ENCODE assay signal across 22 mouse cellular contexts in the genomic region with DNA sequence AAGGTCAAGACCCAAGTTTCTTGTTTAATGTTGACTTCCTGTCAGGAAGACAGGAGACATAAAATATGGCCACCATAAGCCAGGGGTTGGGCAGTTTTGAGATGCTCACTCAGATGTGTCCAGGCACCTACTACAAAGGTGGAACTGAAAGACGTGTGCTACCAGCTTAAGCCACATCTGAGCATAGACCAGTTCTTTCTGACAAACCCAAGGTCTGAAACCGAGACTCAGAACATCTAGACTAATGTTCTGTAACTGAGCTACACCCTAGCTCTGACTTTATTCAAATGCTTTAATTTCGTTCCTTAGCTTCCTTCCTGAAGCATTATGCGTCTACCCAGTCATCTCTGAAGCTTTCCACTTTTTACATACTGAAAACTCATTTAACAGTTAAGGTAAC. TPM values are rescaled to one million over a fixed set of nuclear protein-coding genes. Genes with fewer than 3 reads are reported as not detected.
DNase-seq lines count a peak whose midpoint lies in the region; TF ChIP-seq lines count a peak whose summit lies in the region.
"Had no signal": no experiment of that assay in that cellular context is flagged by ENCODE, and none has a peak within 500 bp of the region (broad histone marks: within the 10 kb centered on the region; RNA-seq: fewer than 3 reads in every experiment).

No protein-coding gene starts in this region.

- peak overlapping the region; percentile 98 for H3K27ac ChIP-seq in CH12.LX (ENCODE audit: insufficient read depth, low read depth)
- H3K27ac ChIP-seq: embryonic facial prominence, embryonic 10.5 days; embryonic facial prominence, embryonic 13.5 days; forebrain, embryonic 12.5 days; forebrain, embryonic 15.5 days; hindbrain, embryonic 12.5 days had no signal

- TF ChIP-seq EP300 in CH12.LX (IDR thresholded peaks at IDR 0.05; ENCODE audit: low read length), result peak; percentile 98

- TF ChIP-seq RAD21 in CH12.LX (IDR thresholded peaks at IDR 0.05; ENCODE audit: low read depth, low read length), result no peak

- no peak for TF ChIP-seq CTCF in CH12.LX (conservative IDR thresholded peaks at IDR 0.05 in 1 of 2, IDR thresholded peaks at IDR 0.05 in 1 of 2; ENCODE audit: low read depth in 2 of 2, low read length in 2 of 2)

- H3K4me3 ChIP-seq in CH12.LX (replicated peaks in 1 of 3; ENCODE audit: low read depth in 2 of 3, low read length in 2 of 3, poor library complexity in 1 of 3), result no peak overlapping the region
- H3K4me3 ChIP-seq: embryonic facial prominence, embryonic 10.5 days; embryonic facial prominence, embryonic 13.5 days; erythroblast, embryonic 14.5 days; forebrain, embryonic 12.5 days; forebrain, embryonic 15.5 days; hindbrain, embryonic 12.5 days had no signal

- peaks cover 62% of the 10 kb centered on the region for H3K79me2 ChIP-seq in CH12.LX (replicated peaks; ENCODE audit: control insufficient read depth, extremely low read depth, insufficient read depth, poor library complexity, severe bottlenecking)

- peak; percentile 57; the same call in 1 of the 2 replicates for TF ChIP-seq POLR2A in CH12.LX (IDR thresholded peaks at IDR 0.05; ENCODE audit: low read depth, low read length)

- 0 out of 2 replicates have a peak overlapping the region, but pooled peaks have one; percentile 10 for H3K9ac ChIP-seq in CH12.LX (ENCODE audit: insufficient read depth, low read depth)
- H3K9ac ChIP-seq: embryonic facial prominence, embryonic 13.5 days; forebrain, embryonic 12.5 days; forebrain, embryonic 15.5 days; hindbrain, embryonic 12.5 days had no signal

- H3K36me3 ChIP-seq in CH12.LX (replicated peaks in 1 of 2; ENCODE audit: control insufficient read depth in 1 of 2, insufficient read depth in 1 of 2, low read length in 1 of 2), result peaks cover 74 to 93% of the 10 kb centered on the region in 2 experiments
- peaks cover 10% of the 10 kb centered on the region for H3K36me3 ChIP-seq in splenic B cell, adult 2 months (ENCODE audit: control insufficient read depth, insufficient read depth, low read length, poor library complexity, severe bottlenecking)

- no peaks in the 10 kb centered on the region for H3K27me3 ChIP-seq in CH12.LX (replicated peaks)
- no peaks in the 10 kb centered on the region for H3K27me3 ChIP-seq in splenic B cell, adult 2 months (ENCODE audit: control insufficient read depth, insufficient read depth, low read length, poor library complexity, severe bottlenecking)
- H3K27me3 ChIP-seq: embryonic facial prominence, embryonic 13.5 days; forebrain, embryonic 12.5 days; forebrain, embryonic 15.5 days; hindbrain, embryonic 12.5 days had no signal

- DNase-seq in spleen, postnatal 36 days (ENCODE audit: low spot score in 2 of 2), result peak; percentile 79 to 81
- no peak for DNase-seq in spleen, postnatal 14 days (ENCODE audit: low spot score in 2 of 2)
- peak; percentile 93 for DNase-seq in CH12.LX (ENCODE audit: extremely low read depth)
- peak; percentile 79 for DNase-seq in splenic B cell, adult 2 months (ENCODE audit: low read depth, low spot score)
- no peak for DNase-seq in adrenal gland, postnatal 4 days (ENCODE audit: low spot score in 2 of 2)
- DNase-seq in layer of hippocampus, adult 11-12 months (ENCODE audit: low spot score), result no peak
- DNase-seq: adrenal gland, adult 2 months; adrenal gland, postnatal 14 days; cerebellum, adult 11-12 months; cerebellum, adult 8-10 months; cerebellum, postnatal 10 days; cerebellum, postnatal 36 days; embryo, embryonic 11 days; gastrocnemius, postnatal 36 days had no signal

- in situ Hi-C loops in CH12.LX (cut with MboI; ENCODE audit: low pct_ligation_motif_present, low pct_unique_long_range_greater_than_20kb, low sequenced_read_pairs), result no loop called here

- H3K4me1 ChIP-seq in CH12.LX (ENCODE audit: control insufficient read depth in 1 of 2, insufficient read depth in 2 of 2), result peaks cover 31 to 56% of the 10 kb centered on the region in 2 experiments
- H3K4me1 ChIP-seq: embryonic facial prominence, embryonic 10.5 days; embryonic facial prominence, embryonic 13.5 days; forebrain, embryonic 12.5 days; forebrain, embryonic 15.5 days; hindbrain, embryonic 12.5 days had no signal

- H3K9me3 ChIP-seq in CH12.LX (replicated peaks; ENCODE audit: low read length), result no peaks in the 10 kb centered on the region
- H3K9me3 ChIP-seq: embryonic facial prominence, embryonic 10.5 days; embryonic facial prominence, embryonic 13.5 days; forebrain, embryonic 12.5 days; forebrain, embryonic 15.5 days; hindbrain, embryonic 12.5 days had no signal

- dilution Hi-C loops in CH12.LX (cut with MboI; ENCODE audit: extremely low pct_ligation_motif_present, extremely low pct_unique_long_range_greater_than_20kb, low sequenced_read_pairs), result no loop called here

- peak overlapping the region; percentile 27 for H3K4me2 ChIP-seq in CH12.LX (ENCODE audit: insufficient read depth, low read depth, poor library complexity, severe bottlenecking)
- H3K4me2 ChIP-seq: embryonic facial prominence, embryonic 13.5 days; forebrain, embryonic 12.5 days; forebrain, embryonic 15.5 days; heart, embryonic 11.5 days; hindbrain, embryonic 12.5 days had no signal

TF ChIP-seq in CH12.LX, 34 proteins besides CTCF, POLR2A, EP300 and RAD21 (continues in another document):
- peak; percentile 65; the same call in 1 of the 2 replicates for TF ChIP-seq TBP (conservative IDR thresholded peaks at IDR 0.05; ENCODE audit: low read depth, low read length)
- no peak; the same call in 1 of the 2 replicates for TF ChIP-seq SIN3A (IDR thresholded peaks at IDR 0.05; ENCODE audit: low read length)
- TF ChIP-seq CHD2 (IDR thresholded peaks at IDR 0.05; ENCODE audit: low read length), result peak; percentile 47; the same call in 1 of the 2 replicates
- TF ChIP-seq CHD1 (IDR thresholded peaks at IDR 0.05; ENCODE audit: low read depth, low read length), result peak; percentile 4; the same call in 1 of the 2 replicates
- peak; percentile 58; the same call in 1 of the 2 replicates for TF ChIP-seq MAZ (IDR thresholded peaks at IDR 0.05; ENCODE audit: low read depth, low read length)
- peak; percentile 23; the same call in 1 of the 2 replicates for TF ChIP-seq ZMIZ1 (IDR thresholded peaks at IDR 0.05; ENCODE audit: low read depth, low read length)
- peak; percentile 88 for TF ChIP-seq ETS1 (conservative IDR thresholded peaks at IDR 0.05; ENCODE audit: low read depth, low read length)
- no peak for TF ChIP-seq GABPA (IDR thresholded peaks at IDR 0.05; ENCODE audit: insufficient replicate concordance, low read depth, low read length)
- TF ChIP-seq NELFE (IDR thresholded peaks at IDR 0.05; ENCODE audit: low read depth, low read length), result no peak
- no peak for TF ChIP-seq POLR2AphosphoS2 (IDR thresholded peaks at IDR 0.05; ENCODE audit: low read depth, low read length)
- TF ChIP-seq PAX5 (IDR thresholded peaks at IDR 0.05; ENCODE audit: low read length), result no peak
- peak; percentile 92 for TF ChIP-seq BHLHE40 (IDR thresholded peaks at IDR 0.05; ENCODE audit: low read depth, low read length)
- no peak for TF ChIP-seq ZNF384 (IDR thresholded peaks at IDR 0.05; ENCODE audit: low read depth, low read length)
- TF ChIP-seq ELF1 (IDR thresholded peaks at IDR 0.05; ENCODE audit: low read depth, low read length), result peak; percentile 54
- peak; percentile 85 for TF ChIP-seq MYC (IDR thresholded peaks at IDR 0.05; ENCODE audit: low read depth, low read length)
- TF ChIP-seq USF1 (IDR thresholded peaks at IDR 0.05; ENCODE audit: low read depth, low read length), result no peak
- TF ChIP-seq JUND (conservative IDR thresholded peaks at IDR 0.05; ENCODE audit: low read depth, low read length), result peak; percentile 94
- TF ChIP-seq KAT2A (IDR thresholded peaks at IDR 0.05; ENCODE audit: insufficient replicate concordance, low read length), result no peak
- peak; percentile 41; the same call in 1 of the 2 replicates for TF ChIP-seq MXI1 (IDR thresholded peaks at IDR 0.05; ENCODE audit: low read depth, low read length)
- peak; percentile 99 for TF ChIP-seq IRF4 (IDR thresholded peaks at IDR 0.05; ENCODE audit: low read depth, low read length)
- TF ChIP-seq MAFK (IDR thresholded peaks at IDR 0.05; ENCODE audit: insufficient replicate concordance, low read length), result peak; percentile 81
- no peak for TF ChIP-seq MAX (IDR thresholded peaks at IDR 0.05; ENCODE audit: low read length)
- peak; percentile 30; the same call in 1 of the 2 replicates for TF ChIP-seq HCFC1 (IDR thresholded peaks at IDR 0.05; ENCODE audit: low read depth, low read length)
- TF ChIP-seq NRF1 (IDR thresholded peaks at IDR 0.05; ENCODE audit: low read depth, low read length), result no peak
- 0 out of 2 replicates have a peak, but pooled peaks have one; percentile 33 for TF ChIP-seq UBTF (IDR thresholded peaks at IDR 0.05; ENCODE audit: low read depth, low read length)
- no peak for TF ChIP-seq ZC3H11A (IDR thresholded peaks at IDR 0.05; ENCODE audit: low read depth, low read length)
- TF ChIP-seq MEF2A (IDR thresholded peaks at IDR 0.05; ENCODE audit: borderline replicate concordance, low read depth, low read length), result peak; percentile 91
- peak; percentile 92; the same call in 1 of the 2 replicates for TF ChIP-seq RCOR1 (conservative IDR thresholded peaks at IDR 0.05; ENCODE audit: low read depth, low read length)
- no peak for TF ChIP-seq E2F4 (IDR thresholded peaks at IDR 0.05; ENCODE audit: insufficient replicate concordance, low read depth, low read length)
- no peak for TF ChIP-seq USF2 (conservative IDR thresholded peaks at IDR 0.05; ENCODE audit: low read depth, low read length)
- peak; percentile 94 for TF ChIP-seq TCF12 (IDR thresholded peaks at IDR 0.05; ENCODE audit: low read depth, low read length)

RNA-seq across cellular contexts. Expression of a gene that starts 21.0 kb away (rescaled TPM):
- 59.9 and 70.0 TPM in 2 replicates for total RNA-seq in CH12.LX (2012; rRNA removed)
- 46.6 and 53.8 TPM in 2 replicates for total RNA-seq in CH12.LX (2014; rRNA removed)
- 57.9 and 60.0 TPM in 2 replicates for polyA plus RNA-seq in CH12.LX (2012; ENCODE audit: insufficient read length, low read depth)
- total RNA-seq in adrenal gland, postnatal 4 days (2021), result 10 to 100 TPM; 49.5 to 50.0 TPM

RNA-seq across cellular contexts. Expression of a gene that starts 21.9 kb away (rescaled TPM):
- total RNA-seq in CH12.LX (2012; rRNA removed) (249 and 250 TPM in 2 replicates), CH12.LX (2014; rRNA removed) (123 and 141 TPM in 2 replicates)
- 455 and 516 TPM in 2 replicates for polyA plus RNA-seq in CH12.LX (2012; ENCODE audit: insufficient read length, low read depth)
- total RNA-seq in adrenal gland, postnatal 4 days (2021), result 100 to 1,000 TPM; 296 to 306 TPM

RNA-seq across cellular contexts. Expression of a gene that starts 23.4 kb away (rescaled TPM):
- 80.2 and 91.6 TPM in 2 replicates for total RNA-seq in CH12.LX (2012; rRNA removed)
- total RNA-seq in CH12.LX (2014; rRNA removed), result 75.9 and 87.8 TPM in 2 replicates
- 77.7 and 81.2 TPM in 2 replicates for polyA plus RNA-seq in CH12.LX (2012; ENCODE audit: insufficient read length, low read depth)
- 10 to 100 TPM; 49.5 to 51.3 TPM for total RNA-seq in adrenal gland, postnatal 4 days (2021)

RNA-seq across cellular contexts. Expression of a gene that starts 52.7 kb away (rescaled TPM):
- total RNA-seq in CH12.LX (2012; rRNA removed), result 1.3 and 1.8 TPM in 2 replicates
- 0.51 and 0.70 TPM in 2 replicates for total RNA-seq in CH12.LX (2014; rRNA removed)
- 6.4 and 12.8 TPM in 2 replicates for polyA plus RNA-seq in CH12.LX (2012; ENCODE audit: insufficient read length, low read depth)
- 1 to 10 TPM; 2.2 TPM for total RNA-seq in adrenal gland, postnatal 4 days (2021)
- total RNA-seq: hematopoietic stem cell, adult 5-6 weeks had no signal
- polyA plus RNA-seq: erythroblast, embryonic 14.5 days had no signal

Comparison
In these comparisons a context has a peak if more than half of its experiments do, and no peak if none do; other contexts are left out.
1. DNase-seq: peak in spleen, postnatal 36 days (2 of 2), CH12.LX (single experiment) and splenic B cell, adult 2 months (single experiment); none in spleen, postnatal 14 days (0 of 2), adrenal gland, postnatal 4 days (0 of 2) and layer of hippocampus, adult 11-12 months (single experiment).